Mouse (Mus musculus) intestine, embryonic 14.5 days (tissue): ENCODE results near the gene Ube2r2. TPM values are rescaled to one million over a fixed set of nuclear protein-coding genes. Genes with fewer than 3 reads are reported as not detected.

Source experiments
- ATAC-seq: fragments of 200-750 bp; cut with Nextera tagmentation; replicated peaks from 2 replicates; pipeline ENCODE4 v1.8.0; 2017; ENCODE audit warnings: low read depth, moderate number of reproducible peaks, moderate TSS enrichment, moderate library complexity; ENCODE audit not compliant: low FRiP score, low TSS enrichment
- DNase-seq: peaks from one replicate; pipeline ENCODE4 v3.0.0-alpha.2; 2018; ENCODE audit warnings: low spot score
- H3K27ac ChIP-seq: fragments of 300-500 bp; sonication (generic); 2 replicates; pipeline ENCODE4 v1.5.1; 2014; ENCODE audit warnings: low read depth, mild to moderate bottlenecking, control low read depth
- H3K27me3 ChIP-seq: fragments of 300-500 bp; sonication (generic); replicated peaks from 2 replicates; pipeline ENCODE4 v1.6.1; 2014; ENCODE audit warnings: low read length, control low read depth; ENCODE audit not compliant: control insufficient read depth, insufficient read depth
- H3K36me3 ChIP-seq: fragments of 300-500 bp; sonication (generic); 2 replicates; pipeline ENCODE4 v1.6.1; 2014; ENCODE audit warnings: low read length, control low read depth; ENCODE audit not compliant: control insufficient read depth, insufficient read depth
- H3K4me1 ChIP-seq: fragments of 300-500 bp; sonication (generic); replicated peaks from 2 replicates; pipeline ENCODE4 v1.6.1; 2014; ENCODE audit warnings: low read length, control low read depth, mixed read lengths; ENCODE audit not compliant: control insufficient read depth, insufficient read depth
- H3K4me2 ChIP-seq: fragments of 300-500 bp; sonication (generic); 2 replicates; pipeline ENCODE4 v1.6.1; 2014; ENCODE audit warnings: low read length
- H3K4me3 ChIP-seq: fragments of 300-500 bp; sonication (generic); 2 replicates; pipeline ENCODE4 v1.5.1; 2014; ENCODE audit warnings: low read depth, low read length, control low read depth, mixed read lengths
- H3K9ac ChIP-seq: fragments of 300-500 bp; sonication (generic); 2 replicates; pipeline ENCODE4 v1.6.1; 2014; ENCODE audit warnings: mild to moderate bottlenecking, low read length
- H3K9me3 ChIP-seq: fragments of 300-500 bp; sonication (generic); 2 replicates; pipeline ENCODE4 v1.6.1; 2016; ENCODE audit warnings: low read length, control low read depth; ENCODE audit not compliant: control insufficient read depth
- whole genome bisulfite sequencing: fragments of 180-500 bp; shearing (Covaris S2); extraction: QIAGEN DNeasy Blood & Tissue Kit; methylation state at CpG from one replicate; pipeline ENCODE4 v1.1.7; 2014; 5-methylcytosine and 5-hydroxymethylcytosine counted together
- polyA plus RNA-seq: library from polyadenylated mRNA; unstranded; fragments of >200 nt; fragmentation: Nextera tagmentation; extraction: Ambion mirVana; gene quantifications from 2 replicates; pipeline ENCODE4 v1.2.1, GENCODE M21; 2014

The Ube2r2 gene
- polyA plus RNA-seq, 1 experiment from 2014 or later = 82.5 TPM

DNA sequence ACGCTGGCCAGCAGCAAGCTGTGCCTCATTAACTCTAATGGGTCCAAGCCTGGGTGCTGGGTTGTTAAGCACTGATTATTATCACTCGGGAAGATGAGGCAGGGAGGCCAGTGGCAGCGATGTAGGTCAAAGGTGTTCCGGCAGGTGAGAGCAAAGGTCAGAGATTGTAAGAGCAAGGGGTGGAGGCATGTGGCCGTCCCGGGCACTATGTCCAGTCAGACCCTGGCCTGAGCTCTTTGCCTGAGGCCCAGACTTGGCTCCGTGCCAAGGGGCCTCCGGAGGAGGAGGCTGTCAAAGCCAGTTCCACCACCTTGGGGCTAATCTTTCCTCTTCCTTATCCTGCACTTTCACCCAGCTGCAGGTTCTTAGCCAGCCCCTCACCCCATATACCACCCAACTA is 39.4 kb upstream of the Ube2r2 start:
- H3K36me3 ChIP-seq = no peaks in the 10 kb centered on the region
- H3K4me2 ChIP-seq = no peak overlapping the region
- H3K27ac ChIP-seq = no peak overlapping the region
- H3K4me3 ChIP-seq = no peak overlapping the region
- DNase-seq (no peak), ATAC-seq (no peak)
- no peaks in the 10 kb centered on the region for H3K9me3 ChIP-seq
- no peak overlapping the region for H3K9ac ChIP-seq
- H3K27me3 ChIP-seq = peaks cover 17% of the 10 kb centered on the region; the same call in 1 of the 2 replicates
- H3K4me1 ChIP-seq = peaks cover 22% of the 10 kb centered on the region
- WGBS = 35% methylated on average over 8 of the region's 8 CpGs

DNA sequence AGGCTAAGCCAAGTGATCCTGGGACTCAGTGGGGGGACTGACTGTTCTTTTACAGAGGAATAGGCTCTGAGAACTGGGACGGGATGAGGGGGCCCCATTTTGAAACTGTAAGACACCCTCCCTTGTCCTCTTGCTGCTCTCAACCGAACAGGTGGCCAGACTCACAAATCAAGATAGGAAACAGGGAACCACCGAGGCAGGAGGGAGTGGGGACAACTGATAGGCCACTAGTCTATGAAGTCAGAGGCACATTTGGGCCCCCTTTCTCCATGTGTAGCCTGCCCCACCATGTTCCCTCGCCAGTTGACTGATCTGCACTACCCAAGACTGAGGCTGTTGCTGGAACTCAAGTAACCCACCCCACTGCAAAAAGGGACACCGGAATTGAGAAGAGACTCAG is 38.7 kb upstream of the Ube2r2 start:
- DNase-seq = no peak
- Histone ChIP-seq H3K4me3 (no peak overlapping the region), H3K9ac (no peak overlapping the region), H3K27me3 (peaks cover 17% of the 10 kb centered on the region; the same call in 1 of the 2 replicates), H3K4me2 (no peak overlapping the region), H3K4me1 (peaks cover 22% of the 10 kb centered on the region), H3K36me3 (no peaks in the 10 kb centered on the region), H3K9me3 (no peaks in the 10 kb centered on the region), H3K27ac (no peak overlapping the region)
- WGBS = 80% methylated on average over 5 of the region's 5 CpGs
- no peak for ATAC-seq

DNA sequence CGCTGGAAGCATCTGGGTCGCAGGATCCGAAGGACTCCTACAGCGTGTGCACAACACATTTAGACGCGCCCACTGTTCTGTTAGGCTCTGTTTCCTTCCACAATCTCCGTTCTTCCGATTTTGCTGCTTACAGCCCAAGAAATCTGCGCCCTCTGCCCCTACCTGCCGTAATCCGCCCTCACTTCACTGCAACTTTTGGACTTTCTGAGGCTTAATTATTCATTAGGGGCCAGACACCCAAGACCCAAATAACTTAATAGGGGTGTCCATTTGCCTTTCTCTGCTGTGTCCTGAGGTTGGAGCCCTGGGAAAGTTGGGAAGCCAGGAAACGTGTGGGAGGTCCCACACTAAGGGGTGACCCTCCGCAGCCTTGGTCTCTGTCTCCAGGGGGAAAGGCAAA is 38.2 kb upstream of the Ube2r2 start:
- no peak overlapping the region for H3K27ac ChIP-seq
- H3K4me1 ChIP-seq = peaks cover 22% of the 10 kb centered on the region
- H3K4me3 ChIP-seq = 0 out of 2 replicates have a peak overlapping the region, but pooled peaks have one; percentile 29
- H3K9me3 ChIP-seq = no peaks in the 10 kb centered on the region
- WGBS = 43% methylated on average over 13 of the region's 13 CpGs
- ATAC-seq (no peak), DNase-seq (no peak)
- no peaks in the 10 kb centered on the region for H3K36me3 ChIP-seq
- H3K27me3 ChIP-seq = peaks cover 17% of the 10 kb centered on the region; the same call in 1 of the 2 replicates
- no peak overlapping the region for H3K9ac ChIP-seq
- H3K4me2 ChIP-seq = no peak overlapping the region

DNA sequence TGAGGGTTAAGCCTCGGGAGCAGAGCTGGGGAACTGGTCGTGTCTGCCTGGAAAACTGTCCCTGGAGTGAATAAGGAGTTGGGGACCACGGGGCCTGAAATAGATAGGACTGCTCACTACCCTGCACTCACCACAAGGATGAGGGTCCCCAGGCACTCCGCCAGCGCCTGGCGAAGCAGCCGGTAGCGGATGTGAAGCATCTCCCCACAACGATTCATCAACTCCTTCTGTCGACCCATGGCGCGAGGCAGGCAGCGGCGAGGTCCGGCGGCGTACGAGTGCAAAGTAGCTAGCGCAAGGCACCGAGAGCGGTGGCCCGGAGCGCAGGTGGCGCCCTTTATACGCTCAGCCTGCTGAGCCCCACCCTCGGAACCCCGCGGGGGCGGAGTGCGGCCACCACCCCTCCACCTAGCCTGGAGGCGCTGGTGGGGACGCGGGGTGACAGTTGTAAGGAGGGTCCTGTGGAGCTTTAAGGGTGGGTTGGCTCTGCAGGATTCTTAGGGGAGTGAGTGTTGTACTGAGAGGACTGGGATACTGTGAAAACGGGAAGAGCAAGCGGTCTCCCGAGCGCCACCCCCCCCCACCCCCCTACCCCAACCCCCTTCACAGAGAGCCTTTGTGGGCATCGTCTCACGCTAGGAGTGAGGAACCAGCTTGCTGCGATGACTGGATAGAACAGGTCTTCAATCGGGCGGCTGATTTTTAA is 37.5 kb upstream of the Ube2r2 start, which contains the start of gene Aqp3:
Aqp3 (minus strand) TSS at position 313 of the 706 bp plus-strand sequence.
- Histone ChIP-seq H3K9ac (peak within 1 kb of the TSS; percentile 30; the same call in 1 of the 2 replicates), H3K36me3 (no peaks in the 10 kb centered on the region), H3K4me1 (peaks cover 22% of the 10 kb centered on the region), H3K4me2 (peak within 1 kb of the TSS; percentile 78), H3K27me3 (peaks cover 17% of the 10 kb centered on the region; the same call in 1 of the 2 replicates), H3K27ac (no peak within 1 kb of the TSS), H3K4me3 (peak within 1 kb of the TSS; percentile 29), H3K9me3 (no peaks in the 10 kb centered on the region)
- peak; percentile 51 for ATAC-seq
- WGBS = under 1% methylated on average over 42 of the region's 42 CpGs
- DNase-seq = peak; percentile 74

DNA sequence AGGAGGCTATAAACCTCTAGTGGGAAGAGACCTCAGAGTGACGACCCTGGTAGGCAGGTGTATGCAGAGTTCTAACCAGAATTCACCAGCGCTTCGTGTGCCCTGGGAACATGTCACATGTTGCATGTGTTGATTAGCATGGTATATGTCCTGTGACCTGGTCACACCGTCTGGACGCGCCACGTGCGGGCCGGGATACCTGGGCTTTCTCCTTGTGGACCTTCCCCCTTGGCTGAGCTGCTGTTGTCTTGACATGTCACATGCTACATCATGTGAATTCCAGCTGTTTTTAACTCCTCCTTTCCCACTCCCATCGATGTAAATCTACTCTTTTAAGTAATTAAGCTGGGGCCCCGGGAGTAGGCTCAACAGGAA is 37.0 kb upstream of the Ube2r2 start:
- Histone ChIP-seq H3K27me3 (peaks cover 17% of the 10 kb centered on the region; the same call in 1 of the 2 replicates), H3K9ac (no peak overlapping the region), H3K4me1 (peaks cover 22% of the 10 kb centered on the region), H3K36me3 (no peaks in the 10 kb centered on the region), H3K27ac (no peak overlapping the region), H3K4me2 (peak overlapping the region; percentile 78), H3K4me3 (peak overlapping the region; percentile 29), H3K9me3 (no peaks in the 10 kb centered on the region)
- ATAC-seq (0 out of 2 replicates have a peak, but pooled peaks have one; percentile 15), DNase-seq (peak; percentile 68)
- 16% methylated on average over 11 of the region's 11 CpGs for WGBS

DNA sequence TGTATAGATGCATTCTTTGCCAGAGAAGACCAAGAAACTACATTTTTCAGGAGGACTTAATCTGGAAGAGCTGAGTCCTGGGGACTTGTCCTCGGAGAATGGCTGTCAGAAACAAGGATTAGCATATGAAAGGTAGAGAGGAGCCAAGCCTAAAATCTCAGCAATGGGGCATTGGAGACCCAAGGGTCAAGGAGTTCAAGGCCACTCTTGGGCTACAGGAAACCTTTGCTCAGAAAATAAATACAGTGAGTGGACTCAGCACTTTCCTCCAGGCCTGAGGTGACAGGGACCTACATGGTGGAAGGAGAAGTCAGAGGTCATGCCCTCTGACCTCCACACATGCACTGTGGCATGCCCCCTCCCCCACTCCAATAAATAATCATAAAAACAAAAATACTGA is 34.6 kb upstream of the Ube2r2 start:
- DNase-seq = no peak
- Histone ChIP-seq H3K27ac (no peak overlapping the region), H3K27me3 (peaks cover 17% of the 10 kb centered on the region; the same call in 1 of the 2 replicates), H3K9me3 (no peaks in the 10 kb centered on the region), H3K4me2 (no peak overlapping the region), H3K4me1 (peaks cover 18% of the 10 kb centered on the region), H3K9ac (no peak overlapping the region), H3K36me3 (no peaks in the 10 kb centered on the region), H3K4me3 (no peak overlapping the region)
- 60% methylated on average over 1 of the region's 1 CpGs for WGBS
- no peak for ATAC-seq

DNA sequence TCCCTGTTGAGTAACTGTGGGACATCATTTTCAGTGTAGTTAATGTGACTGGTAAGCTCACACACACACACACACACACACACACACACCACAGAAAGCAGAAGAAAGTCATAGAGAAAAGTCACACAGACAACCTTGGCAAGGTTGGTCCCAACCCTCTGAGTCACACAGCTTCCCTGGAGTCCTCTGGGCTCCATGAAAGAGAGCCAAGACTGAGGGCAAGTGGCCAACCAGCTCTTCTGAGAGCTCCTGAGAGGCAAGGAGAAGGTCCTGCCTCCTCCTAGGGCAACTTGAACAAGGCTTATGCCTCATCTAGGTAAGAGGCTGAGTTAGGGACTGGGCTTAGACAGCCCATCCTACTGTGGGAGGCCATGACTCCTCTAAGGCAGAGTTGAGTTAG is 32.6 kb upstream of the Ube2r2 start:
- ATAC-seq = no peak
- no peak overlapping the region for H3K27ac ChIP-seq

DNA sequence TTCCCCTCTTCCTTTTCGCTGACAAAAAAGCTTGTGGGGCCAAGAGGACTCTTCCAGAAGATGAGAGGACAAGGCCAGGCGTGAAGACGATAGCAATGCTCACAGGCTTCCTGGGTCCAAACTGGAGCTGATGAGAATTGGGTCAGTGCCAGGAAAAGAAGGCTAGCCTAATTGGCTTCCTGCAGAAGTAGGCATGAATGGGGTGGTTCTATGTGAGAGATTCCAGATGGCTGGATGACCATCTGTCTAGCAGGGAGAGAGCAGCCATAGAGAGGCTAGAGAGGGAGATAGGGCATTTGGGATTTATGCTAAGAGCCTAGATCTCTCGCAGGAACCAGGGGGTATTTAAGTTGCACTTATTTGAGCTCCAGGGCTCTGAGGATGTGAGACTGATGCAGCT is 28.1 kb upstream of the Ube2r2 start:
- no peak overlapping the region for H3K4me3 ChIP-seq
- H3K4me1 ChIP-seq = no peaks in the 10 kb centered on the region
- ATAC-seq = no peak
- no peak overlapping the region for H3K9ac ChIP-seq
- no peak overlapping the region for H3K4me2 ChIP-seq
- no peaks in the 10 kb centered on the region for H3K27me3 ChIP-seq
- H3K36me3 ChIP-seq = no peaks in the 10 kb centered on the region
- H3K27ac ChIP-seq = no peak overlapping the region
- DNase-seq = no peak
- H3K9me3 ChIP-seq = no peaks in the 10 kb centered on the region
- WGBS = 72% methylated on average over 4 of the region's 4 CpGs

More for the DNA sequence above, 32.6 kb upstream of the Ube2r2 start:
- no peak for DNase-seq
- Histone ChIP-seq H3K4me2 (no peak overlapping the region), H3K36me3 (no peaks in the 10 kb centered on the region), H3K4me3 (no peak overlapping the region), H3K9ac (no peak overlapping the region), H3K9me3 (no peaks in the 10 kb centered on the region), H3K4me1 (peaks cover 9% of the 10 kb centered on the region), H3K27me3 (peaks cover 6% of the 10 kb centered on the region; the same call in 1 of the 2 replicates)
